Comparison of ENCODE assay signal across 8 mouse cellular contexts in the genomic region with DNA sequence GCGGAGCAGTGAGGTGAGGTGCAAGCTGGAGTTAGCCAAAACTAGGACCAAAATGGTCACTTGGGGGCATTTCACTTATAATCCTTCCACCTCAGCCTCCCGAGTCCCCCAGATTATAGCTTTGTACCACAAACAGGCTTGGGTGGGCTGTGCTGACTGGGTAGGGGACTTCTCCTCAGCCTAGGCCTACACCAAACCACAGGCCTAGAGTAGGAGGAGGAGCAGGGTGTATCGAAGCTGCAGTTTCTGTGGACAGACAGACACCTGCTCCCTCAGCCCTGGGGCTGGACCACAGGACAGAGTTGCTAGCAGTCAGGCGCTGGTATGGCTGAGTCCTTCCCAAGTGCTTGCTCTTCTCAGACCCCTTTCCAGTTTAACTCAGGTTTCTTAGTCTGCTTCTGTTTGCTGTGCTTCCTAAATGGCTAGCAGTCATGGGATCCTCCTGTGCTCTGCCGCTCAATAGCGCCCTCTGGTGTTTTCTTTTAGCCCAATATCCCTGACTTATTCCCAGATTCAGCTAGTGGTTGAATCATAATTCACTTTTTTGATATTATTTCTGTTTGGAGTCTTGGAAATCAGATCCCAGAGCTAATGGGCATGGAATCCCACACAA. TPM values are rescaled to one million over a fixed set of nuclear protein-coding genes. Genes with fewer than 3 reads are reported as not detected.
DNase-seq lines count a peak whose midpoint lies in the region; ATAC-seq and TF ChIP-seq lines count a peak whose summit lies in the region.

No protein-coding gene starts in this region.

- 46% methylated on average over 6 of the region's 6 CpGs for WGBS in forebrain, postnatal 0 days
- WGBS in large intestine, adult 2 months: 53% methylated on average over 6 of the region's 6 CpGs
- 48% methylated on average over 6 of the region's 6 CpGs for WGBS in lung, postnatal 0 days
- 51% methylated on average over 6 of the region's 6 CpGs for WGBS in thymus, adult 2 months

- TF ChIP-seq CTCF in MEL (IDR thresholded peaks at IDR 0.05 in 2 of 3, conservative IDR thresholded peaks at IDR 0.05 in 1 of 3; ENCODE audit: control insufficient read depth in 1 of 3, insufficient read depth in 1 of 3, low read depth in 2 of 3, low read length in 3 of 3, poor library complexity in 1 of 3, severe bottlenecking in 1 of 3): peak; percentile 72 to 89 (median 77)
- peak; percentile 90 for TF ChIP-seq CTCF in forebrain, postnatal 0 days (IDR thresholded peaks at IDR 0.05; ENCODE audit: low read depth)
- TF ChIP-seq CTCF in lung, postnatal 0 days (IDR thresholded peaks at IDR 0.05): peak; percentile 77
- TF ChIP-seq CTCF in thymus, adult 2 months (IDR thresholded peaks at IDR 0.05; ENCODE audit: borderline replicate concordance, control insufficient read depth, extremely low read depth, insufficient read depth, low read length, poor library complexity): no peak

- no peak overlapping the region for H3K27ac ChIP-seq in MEL (ENCODE audit: control insufficient read depth, low read depth, low read length)
- H3K27ac ChIP-seq in forebrain, postnatal 0 days (ENCODE audit: low read depth, low read length): no peak overlapping the region
- no peak overlapping the region for H3K27ac ChIP-seq in lung, postnatal 0 days (ENCODE audit: low read length)
- H3K27ac ChIP-seq in thymus, adult 2 months (ENCODE audit: control insufficient read depth, insufficient read depth, low read length): no peak overlapping the region

- H3K4me3 ChIP-seq in MEL (ENCODE audit: control insufficient read depth in 1 of 2, insufficient read depth in 1 of 2, low read depth in 2 of 2, low read length in 2 of 2): no peak overlapping the region
- no peak overlapping the region for H3K4me3 ChIP-seq in forebrain, postnatal 0 days (ENCODE audit: low read depth, low read length)
- H3K4me3 ChIP-seq in lung, postnatal 0 days (ENCODE audit: low read depth, low read length): no peak overlapping the region
- no peak overlapping the region for H3K4me3 ChIP-seq in thymus, adult 2 months (ENCODE audit: control insufficient read depth, insufficient read depth, low read length)

- DNase-seq in A20 (ENCODE audit: low read depth, low spot score): peak; percentile 37
- DNase-seq in MEL (ENCODE audit: low read depth, low spot score): peak; percentile 60
- DNase-seq in cerebellum, adult 18-20 months: peak; percentile 42 to 63
- peak; percentile 89 for DNase-seq in forebrain, postnatal 0 days
- DNase-seq in large intestine, adult 2 months (ENCODE audit: low read depth, low spot score): peak; percentile 10
- DNase-seq in lung, postnatal 0 days (ENCODE audit: low spot score): peak; percentile 67
- DNase-seq in right cerebral cortex, postnatal 10 days (ENCODE audit: low spot score in 2 of 2): peak; percentile 76 to 82
- no peak for DNase-seq in thymus, adult 2 months

- no peaks in the 10 kb centered on the region for H3K79me2 ChIP-seq in MEL (ENCODE audit: control insufficient read depth, insufficient read depth, low read length, poor library complexity)

- H3K27me3 ChIP-seq in MEL (ENCODE audit: control insufficient read depth in 1 of 2, insufficient read depth in 2 of 2, low read length in 2 of 2): peaks cover 0 to 5% of the 10 kb centered on the region in 2 experiments; a peak in 3 of 4 replicates
- H3K27me3 ChIP-seq in forebrain, postnatal 0 days (ENCODE audit: insufficient read depth, low read length): no peaks in the 10 kb centered on the region
- no peaks in the 10 kb centered on the region for H3K27me3 ChIP-seq in lung, postnatal 0 days (replicated peaks; ENCODE audit: insufficient read depth, low read length)
- no peaks in the 10 kb centered on the region for H3K27me3 ChIP-seq in thymus, adult 2 months (ENCODE audit: control insufficient read depth, insufficient read depth, low read length)

- no peaks in the 10 kb centered on the region for H3K36me3 ChIP-seq in MEL (ENCODE audit: control insufficient read depth in 1 of 2, insufficient read depth in 2 of 2, low read length in 2 of 2)
- H3K36me3 ChIP-seq in forebrain, postnatal 0 days (ENCODE audit: insufficient read depth): no peaks in the 10 kb centered on the region
- H3K36me3 ChIP-seq in lung, postnatal 0 days (ENCODE audit: insufficient read depth, low read length): no peaks in the 10 kb centered on the region
- no peaks in the 10 kb centered on the region for H3K36me3 ChIP-seq in thymus, adult 2 months (ENCODE audit: control insufficient read depth, insufficient read depth, low read length)

- H3K4me1 ChIP-seq in MEL (ENCODE audit: control insufficient read depth in 1 of 2, insufficient read depth in 2 of 2, low read length in 2 of 2): no peaks in the 10 kb centered on the region
- H3K4me1 ChIP-seq in forebrain, postnatal 0 days (ENCODE audit: insufficient read depth): no peaks in the 10 kb centered on the region
- H3K4me1 ChIP-seq in lung, postnatal 0 days (ENCODE audit: insufficient read depth, low read depth, low read length): no peaks in the 10 kb centered on the region
- H3K4me1 ChIP-seq in thymus, adult 2 months (replicated peaks; ENCODE audit: control insufficient read depth, insufficient read depth, low read length): no peaks in the 10 kb centered on the region

- H3K9me3 ChIP-seq in MEL (replicated peaks; ENCODE audit: insufficient read depth, low read length): no peaks in the 10 kb centered on the region
- H3K9me3 ChIP-seq in forebrain, postnatal 0 days (ENCODE audit: low read length): no peaks in the 10 kb centered on the region
- H3K9me3 ChIP-seq in lung, postnatal 0 days (ENCODE audit: low read length): no peaks in the 10 kb centered on the region

- ATAC-seq in forebrain, postnatal 0 days: peak; percentile 82
- no peak for ATAC-seq in lung, postnatal 0 days

- TF ChIP-seq EP300 in MEL (IDR thresholded peaks at IDR 0.05; ENCODE audit: low read depth in 1 of 2, low read length in 2 of 2): no peak
- TF ChIP-seq EP300 in lung, postnatal 0 days (IDR thresholded peaks at IDR 0.05): no peak

- TF ChIP-seq RAD21 in MEL (IDR thresholded peaks at IDR 0.05; ENCODE audit: low read depth, low read length): peak; percentile 60

- no peak for TF ChIP-seq POLR2A in MEL (IDR thresholded peaks at IDR 0.05; ENCODE audit: control insufficient read depth in 1 of 2, insufficient read depth in 1 of 2, low read depth in 1 of 2, low read length in 2 of 2, poor library complexity in 1 of 2)
- TF ChIP-seq POLR2A in thymus, adult 2 months (IDR thresholded peaks at IDR 0.05; ENCODE audit: control insufficient read depth, extremely low read depth, insufficient read depth, low read length, poor library complexity): no peak

- H3K4me2 ChIP-seq in forebrain, postnatal 0 days (ENCODE audit: low read depth): no peak overlapping the region
- H3K4me2 ChIP-seq in lung, postnatal 0 days (replicated peaks; ENCODE audit: low read depth, low read length): no peak overlapping the region

- no peak overlapping the region for H3K9ac ChIP-seq in MEL (ENCODE audit: control insufficient read depth, low read depth, low read length, poor library complexity, severe bottlenecking)
- H3K9ac ChIP-seq in forebrain, postnatal 0 days: no peak overlapping the region
- H3K9ac ChIP-seq in lung, postnatal 0 days (replicated peaks; ENCODE audit: low read depth): no peak overlapping the region

TF ChIP-seq in MEL, 35 proteins besides CTCF, POLR2A, EP300 and RAD21:
- TF ChIP-seq MAX (IDR thresholded peaks at IDR 0.05; ENCODE audit: low read length): no peak
- peak; percentile 40 for TF ChIP-seq ZC3H11A (IDR thresholded peaks at IDR 0.05; ENCODE audit: low read depth, low read length)
- no peak for TF ChIP-seq USF2 (IDR thresholded peaks at IDR 0.05; ENCODE audit: borderline replicate concordance in 1 of 2, insufficient read depth in 1 of 2, low read depth in 1 of 2, low read length in 2 of 2)
- TF ChIP-seq ETS1 (IDR thresholded peaks at IDR 0.05; ENCODE audit: low read depth, low read length): no peak
- no peak for TF ChIP-seq RCOR1 (IDR thresholded peaks at IDR 0.05; ENCODE audit: low read depth, low read length)
- no peak for TF ChIP-seq USF1 (IDR thresholded peaks at IDR 0.05; ENCODE audit: low read depth, low read length)
- TF ChIP-seq CHD2 (IDR thresholded peaks at IDR 0.05; ENCODE audit: low read length): no peak
- TF ChIP-seq TAL1 (IDR thresholded peaks at IDR 0.05; ENCODE audit: low read length): no peak
- peak; percentile 80 for TF ChIP-seq SMC3 (IDR thresholded peaks at IDR 0.05; ENCODE audit: low read depth, low read length)
- TF ChIP-seq POLR2AphosphoS5 (IDR thresholded peaks at IDR 0.05; ENCODE audit: borderline replicate concordance, low read depth, low read length): no peak

RNA-seq across cellular contexts. Expression of a gene that starts 50.4 kb away (rescaled TPM):
- total RNA-seq in MEL (2012; rRNA removed): not detected in 2 replicates
- polyA plus RNA-seq in MEL (2012; ENCODE audit: insufficient read depth in 1 of 2, insufficient read length in 2 of 2, low read depth in 1 of 2, low replicate concordance in 2 of 2, missing spikeins in 1 of 2): not detected
- total RNA-seq in forebrain, postnatal 0 days (2014; rRNA removed): 0.62 and 0.71 TPM in 2 replicates
- polyA plus RNA-seq in forebrain, postnatal 0 days (2015; fragmentation: Nextera tagmentation; extraction: Ambion mirVana): 0.43 and 0.87 TPM in 2 replicates
- polyA plus RNA-seq in large intestine, adult 2 months (2012; rRNA removed): 0.01 TPM in 2 replicates
- polyA plus RNA-seq in lung, postnatal 0 days (2015; fragmentation: Nextera tagmentation; extraction: Ambion mirVana): not detected in 2 replicates
- 0.19 and 0.27 TPM in 2 replicates for polyA plus RNA-seq in thymus, adult 2 months (2012; rRNA removed)
